Mouse (Mus musculus) gonadal fat pad, adult 2 months (tissue): ENCODE results near the gene Znrd1as. TPM values are rescaled to one million over a fixed set of nuclear protein-coding genes. Genes with fewer than 3 reads are reported as not detected.

ENCODE experiments used
- DNase-seq: peaks from one replicate; pipeline ENCODE4 v3.0.0-alpha.2; 2012; ENCODE audit warnings: low read depth
- polyA plus RNA-seq: library from polyadenylated mRNA; depleted of rRNA; stranded (reverse); fragments of >200 nt; gene quantifications from 2 replicates; pipeline ENCODE4 v1.2.3, GENCODE M21; 2012; rRNA removed

Znrd1as gene
- polyA plus RNA-seq, 1 experiment, result 2.5 TPM

DNA sequence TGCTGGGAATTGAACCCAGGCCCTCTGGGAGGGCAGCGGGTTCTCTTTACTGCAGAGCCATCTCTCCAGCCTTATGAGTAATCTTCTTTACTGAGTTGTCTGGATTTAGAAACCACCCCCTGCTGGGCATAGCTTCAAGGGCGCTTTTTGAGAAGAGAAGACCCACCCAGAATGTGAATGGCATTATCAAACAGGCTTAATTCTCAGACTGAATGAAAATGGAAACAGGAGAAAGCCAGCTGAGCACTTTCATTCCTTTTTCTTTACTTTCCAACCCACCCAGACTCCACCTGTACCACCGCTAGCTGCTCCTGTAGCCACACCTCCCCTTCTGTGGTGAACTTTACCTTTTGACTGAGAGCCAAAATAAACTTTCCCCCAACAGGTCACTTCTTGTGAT, 37.1 kb downstream of the Znrd1as start:
- no peak for DNase-seq

DNA sequence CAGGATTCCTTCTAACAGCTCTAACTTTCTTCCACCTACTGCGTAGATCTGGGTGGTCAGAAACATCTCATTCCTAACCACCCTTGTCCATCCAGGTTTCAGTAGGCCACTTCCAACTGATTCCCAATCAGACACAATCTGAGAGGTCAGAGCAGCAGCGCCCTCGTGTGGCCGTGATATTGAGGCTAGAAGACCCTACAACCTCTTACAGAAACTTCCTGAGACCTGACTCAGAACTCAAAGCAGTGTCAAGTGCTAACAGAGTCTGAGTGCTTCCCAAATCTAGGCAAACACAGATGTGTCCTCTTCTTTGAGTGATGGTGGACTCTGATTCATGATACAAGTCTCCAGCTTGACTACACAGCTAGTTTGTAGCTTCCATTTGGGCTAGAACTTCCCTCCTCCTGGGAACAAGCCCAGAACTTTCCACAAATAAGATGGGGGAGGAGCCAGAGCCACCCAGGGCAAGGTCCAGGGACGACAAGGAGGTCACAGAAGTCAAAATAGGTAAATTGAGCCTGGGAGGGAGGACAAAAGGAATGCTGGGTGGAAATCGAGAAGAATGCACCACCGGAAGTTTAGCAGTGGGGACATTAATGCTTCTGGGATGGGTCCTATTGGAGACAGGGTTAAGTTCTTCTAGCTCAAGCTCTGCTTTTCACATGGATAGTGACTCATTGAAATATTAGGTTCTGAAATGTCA, 38.8 kb downstream of the Znrd1as start:
- DNase-seq, result no peak

DNA sequence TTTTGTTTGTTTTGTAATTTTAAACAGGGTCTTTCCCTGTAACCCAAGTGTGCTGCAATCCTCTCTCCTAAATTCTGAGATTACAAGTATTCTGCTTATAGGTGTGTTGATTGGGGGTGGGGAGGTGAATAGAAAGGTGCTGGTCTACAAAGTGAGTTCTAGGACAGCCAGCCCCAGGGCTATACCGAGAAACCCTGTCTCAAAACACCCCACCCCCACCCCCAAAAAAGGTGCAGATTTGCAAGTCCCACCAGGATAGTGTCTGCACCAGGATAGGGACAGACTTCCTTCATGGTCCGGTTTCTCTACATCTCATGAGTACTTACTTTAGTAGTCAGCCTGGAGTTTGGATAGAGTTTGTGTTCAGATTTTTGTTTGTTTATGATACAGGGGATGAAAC, 40.1 kb downstream of the Znrd1as start:
- no peak for DNase-seq

DNA sequence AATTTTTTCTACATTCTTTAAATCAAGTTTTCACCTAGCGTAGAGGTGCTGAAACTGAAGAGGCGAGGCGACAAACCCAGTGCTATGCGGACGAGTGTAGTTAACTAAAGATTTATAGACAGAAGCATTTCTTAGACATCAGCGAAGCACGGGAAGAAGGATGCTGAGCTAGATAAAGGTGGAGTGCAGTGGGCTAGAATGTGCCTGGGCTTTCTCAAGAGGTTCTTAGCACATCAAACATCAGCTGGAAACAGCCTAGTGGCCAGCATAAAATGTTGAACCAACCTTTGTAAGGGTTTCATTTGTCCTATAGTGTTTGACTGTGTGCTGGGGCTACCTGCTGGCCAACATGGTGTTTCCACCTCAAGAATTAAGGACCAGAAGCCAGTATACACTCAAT, 42.5 kb downstream of the Znrd1as start, which contains the start of gene Zfp57:
Zfp57 (plus strand) TSS at position 301 of the 400 bp plus-strand sequence.
- DNase-seq, result no peak

DNA sequence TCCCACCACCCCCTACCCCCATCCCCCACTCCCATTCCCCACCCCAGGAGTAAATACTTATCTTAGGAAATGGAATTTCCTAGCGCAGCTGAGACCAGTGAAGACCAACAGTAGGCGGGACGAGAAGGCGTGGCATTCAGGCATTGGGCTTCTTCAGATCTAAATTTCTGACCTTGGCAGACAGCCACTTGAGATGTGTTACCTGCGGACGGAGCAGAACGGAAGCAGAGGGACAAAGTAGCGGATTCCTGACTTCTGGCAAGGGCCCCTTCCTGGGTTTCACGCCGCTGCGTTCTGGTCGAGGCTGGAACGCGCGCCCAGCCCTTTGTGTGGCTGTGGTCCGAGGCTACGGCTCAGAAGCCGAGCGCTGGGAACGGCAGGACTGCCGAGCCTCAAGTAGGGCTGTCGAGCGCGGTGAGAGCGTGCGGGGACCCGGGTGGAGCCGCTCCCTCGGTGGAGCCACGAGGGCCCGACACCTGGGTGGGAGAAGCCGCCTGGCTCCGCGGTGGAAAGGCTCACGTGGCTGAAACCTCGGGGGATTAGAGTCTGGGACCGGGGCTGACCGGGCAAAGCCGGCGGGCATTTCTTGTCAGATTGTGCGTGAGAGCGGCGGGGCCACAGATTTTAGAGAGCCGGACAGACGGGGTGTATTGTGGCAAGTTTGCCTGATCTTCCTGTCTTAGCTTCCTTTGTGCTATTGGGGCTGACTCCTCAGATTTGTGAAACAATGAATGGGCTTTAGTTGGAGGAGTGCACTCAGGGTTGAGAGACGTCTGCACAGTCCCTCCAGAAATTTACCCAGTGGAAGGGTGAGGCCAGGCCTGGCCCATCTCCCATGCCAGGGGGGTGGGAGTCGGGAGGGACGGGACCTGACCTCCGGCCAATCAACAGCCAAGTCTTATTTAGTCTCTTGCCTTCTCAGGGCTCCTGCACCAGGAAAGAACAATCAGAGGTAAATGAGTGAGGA, 44.3 kb downstream of the Znrd1as start:
- no peak for DNase-seq

DNA sequence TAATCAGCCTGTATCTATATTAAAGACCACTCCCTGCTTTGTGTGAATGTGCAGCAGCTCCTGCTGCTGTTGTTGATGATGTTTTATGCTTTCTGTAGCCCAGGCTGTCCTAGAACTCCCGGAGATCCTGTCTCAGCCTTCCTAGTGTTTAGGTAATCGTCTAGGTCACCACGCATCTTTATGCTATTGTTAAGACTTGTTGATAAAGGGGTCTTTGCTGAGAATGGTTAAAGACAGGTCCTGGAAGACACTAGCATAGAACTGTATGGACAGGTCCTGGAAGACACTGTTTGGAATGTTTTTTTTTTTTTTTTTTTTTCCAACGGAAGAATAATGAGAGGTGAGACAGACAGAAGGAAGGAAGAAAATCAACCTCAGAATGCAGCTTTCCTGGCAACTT, 45.0 kb downstream of the Znrd1as start:
- DNase-seq, result no peak

DNA sequence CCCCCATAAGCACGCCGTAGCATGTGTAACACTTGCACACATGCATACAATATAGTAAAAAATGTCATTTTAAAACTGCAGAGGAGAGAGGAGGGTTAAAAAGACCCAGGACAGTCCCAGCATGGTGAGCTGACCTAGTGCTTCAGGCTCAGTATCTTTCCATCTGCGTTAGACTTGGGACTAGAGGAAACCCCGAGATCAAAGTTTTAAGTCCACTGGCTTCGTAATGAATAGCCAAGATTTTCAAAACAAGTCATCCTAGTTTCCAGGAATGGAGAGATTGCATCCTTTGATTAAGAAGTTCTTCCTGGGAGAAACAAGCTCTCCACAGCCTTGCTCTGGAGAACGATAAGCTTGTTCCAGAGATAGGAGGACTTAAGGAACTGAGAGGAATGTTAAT, 49.8 kb downstream of the Znrd1as start:
- no peak for DNase-seq

DNA sequence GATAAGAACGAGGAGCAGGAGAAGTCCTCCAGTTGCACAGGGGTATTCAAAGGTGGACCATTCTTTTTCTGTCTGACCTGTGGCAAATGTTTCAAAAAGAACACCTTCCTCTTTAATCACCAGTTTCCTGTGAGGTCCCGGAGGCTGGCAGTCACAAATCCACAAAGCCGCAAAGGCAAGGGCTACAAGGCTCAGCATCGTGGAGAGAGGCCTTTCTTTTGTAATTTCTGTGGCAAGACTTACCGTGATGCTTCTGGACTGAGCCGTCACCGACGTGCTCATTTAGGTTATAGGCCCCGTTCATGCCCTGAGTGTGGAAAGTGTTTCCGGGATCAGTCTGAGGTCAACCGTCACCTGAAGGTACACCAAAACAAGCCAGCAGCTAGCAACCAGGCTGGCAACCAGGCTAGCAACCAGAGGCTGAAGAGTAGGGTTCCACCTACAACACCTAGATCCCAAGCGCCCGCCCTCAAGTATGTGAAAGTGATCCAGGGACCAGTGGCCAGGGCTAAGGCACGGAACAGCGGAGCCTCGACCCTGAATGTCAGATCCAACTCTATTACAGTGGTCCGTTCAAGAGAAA, 51.2 kb downstream of the Znrd1as start:
- no peak for DNase-seq

DNA sequence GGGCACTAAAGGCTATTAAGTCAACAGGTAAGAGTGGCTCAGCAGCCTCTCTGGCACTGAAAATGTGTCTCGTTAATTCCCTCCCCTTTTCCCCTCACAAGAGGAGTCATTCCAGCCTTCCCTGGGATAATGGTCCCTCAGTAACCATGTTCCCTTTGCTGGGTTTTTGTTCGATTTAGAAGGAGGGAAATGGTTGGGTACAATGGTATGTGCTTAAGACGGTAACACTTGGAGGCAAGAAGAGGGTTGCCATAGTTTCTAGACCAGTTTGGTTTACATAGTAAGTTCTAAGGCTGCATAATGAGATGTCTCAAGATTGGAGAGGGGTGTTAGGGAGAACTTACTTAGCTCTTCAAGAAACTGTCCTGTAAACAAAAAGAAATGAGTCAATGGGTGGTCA, 53.3 kb downstream of the Znrd1as start:
- DNase-seq, result no peak

DNA sequence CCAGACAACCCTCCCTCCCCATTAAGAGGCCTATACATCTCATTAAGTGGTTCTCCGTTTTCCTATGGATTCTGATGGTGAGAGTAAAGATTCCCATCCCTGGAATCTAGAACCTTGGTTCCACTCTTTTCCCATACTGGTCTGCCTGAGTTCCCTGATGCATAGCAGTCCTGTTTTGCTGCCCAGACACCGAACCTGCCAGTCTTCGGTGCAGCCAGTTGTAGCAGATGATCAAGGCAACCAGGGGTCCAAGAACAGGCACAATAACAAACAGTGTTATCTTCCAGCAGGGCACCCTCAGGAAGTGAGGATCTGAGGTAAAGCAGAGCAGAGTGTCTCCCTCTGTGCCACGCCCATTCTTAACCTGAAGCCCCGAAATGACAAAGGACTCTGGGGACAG, 53.7 kb downstream of the Znrd1as start:
- no peak for DNase-seq

Other genes starting within 250 kb of the Znrd1as start
- gene H2-M10.5, start 185.7 kb upstream of the Znrd1as start, polyA plus RNA-seq, result not detected in 2 replicates
- not detected in 2 replicates for gene H2-M10.6, start 146.4 kb upstream of the Znrd1as start, polyA plus RNA-seq
- gene Trim26, start 121.5 kb upstream of the Znrd1as start, polyA plus RNA-seq, result 39.2 and 43.9 TPM in 2 replicates
- gene Trim15, start 91.4 kb upstream of the Znrd1as start, polyA plus RNA-seq, result 0.15 TPM in 1 of 2 replicates, not detected in the other
- gene Trim10, start 89.0 kb upstream of the Znrd1as start, polyA plus RNA-seq, result 0.13 and 0.27 TPM in 2 replicates
- gene Trim40, start 68.5 kb upstream of the Znrd1as start, polyA plus RNA-seq, result not detected in 2 replicates
- 0.04 TPM in 1 of 2 replicates, not detected in the other for gene Trim31, start 60.5 kb upstream of the Znrd1as start, polyA plus RNA-seq
- gene Rnf39, start 15.7 kb upstream of the Znrd1as start, polyA plus RNA-seq, result 1.1 TPM in 2 replicates
- gene Ppp1r11, start 6.9 kb upstream of the Znrd1as start, polyA plus RNA-seq, result 39.7 and 48.5 TPM in 2 replicates
- gene Znrd1, start within 50 bp of the Znrd1as start, polyA plus RNA-seq, result 26.1 and 32.9 TPM in 2 replicates
- gene 2410137M14Rik, start 22.6 kb downstream of the Znrd1as start, polyA plus RNA-seq, result not detected in 2 replicates
- gene H2-M5, start 30.9 kb downstream of the Znrd1as start, polyA plus RNA-seq, result 0.16 and 0.18 TPM in 2 replicates
- gene Zfp57, start 42.6 kb downstream of the Znrd1as start, polyA plus RNA-seq, result 4.5 and 4.7 TPM in 2 replicates
- not detected in 2 replicates for gene Mog, start 64.8 kb downstream of the Znrd1as start, polyA plus RNA-seq
- 17.3 and 21.3 TPM in 2 replicates for gene Gabbr1, start 87.4 kb downstream of the Znrd1as start, polyA plus RNA-seq
- not detected in 2 replicates for gene Olfr90, start 129.9 kb downstream of the Znrd1as start, polyA plus RNA-seq
- gene Olfr91, start 139.7 kb downstream of the Znrd1as start, polyA plus RNA-seq, result not detected in 2 replicates
- not detected in 2 replicates for gene Olfr92, start 161.5 kb downstream of the Znrd1as start, polyA plus RNA-seq
- gene Olfr93, start 202.9 kb downstream of the Znrd1as start, polyA plus RNA-seq, result not detected in 2 replicates
- gene Ubd, start 235.3 kb downstream of the Znrd1as start, polyA plus RNA-seq, result 0.55 and 0.59 TPM in 2 replicates
- gene Olfr94, start 242.4 kb downstream of the Znrd1as start, polyA plus RNA-seq, result not detected in 2 replicates